Mouse (Mus musculus) midbrain, embryonic 12.5 days (tissue): ENCODE data around the gene Eftud2. TPM values are rescaled to one million over a fixed set of nuclear protein-coding genes. Genes with fewer than 3 reads are reported as not detected.

Experiments used
- ATAC-seq: fragments of 200-750 bp; cut with Nextera tagmentation; 2 replicates; pipeline ENCODE4 v1.8.0; 2017; ENCODE audit warnings: low read depth, moderate TSS enrichment, moderate library complexity; ENCODE audit not compliant: low FRiP score
- H3K27ac ChIP-seq: fragments of 300-500 bp; sonication (generic); replicated peaks from 2 replicates; pipeline ENCODE4 v1.5.1; 2016; ENCODE audit warnings: mild to moderate bottlenecking
- H3K27me3 ChIP-seq: fragments of 300-500 bp; sonication (generic); 2 replicates; pipeline ENCODE4 v1.6.1; 2016; ENCODE audit warnings: mild to moderate bottlenecking
- H3K36me3 ChIP-seq: fragments of 300-500 bp; sonication (generic); 2 replicates; pipeline ENCODE4 v1.6.1; 2016
- H3K4me1 ChIP-seq: fragments of 300-500 bp; sonication (generic); 2 replicates; pipeline ENCODE4 v1.6.1; 2016
- H3K4me2 ChIP-seq: fragments of 300-500 bp; sonication (generic); replicated peaks from 2 replicates; pipeline ENCODE4 v1.6.1; 2016; ENCODE audit warnings: mild to moderate bottlenecking, moderate library complexity
- H3K4me3 ChIP-seq: fragments of 300-500 bp; sonication (generic); 2 replicates; pipeline ENCODE4 v1.5.1; 2016; ENCODE audit warnings: mild to moderate bottlenecking
- H3K9ac ChIP-seq: fragments of 300-500 bp; sonication (generic); replicated peaks from 2 replicates; pipeline ENCODE4 v1.6.1; 2016; ENCODE audit warnings: mild to moderate bottlenecking, moderate library complexity
- H3K9me3 ChIP-seq: fragments of 300-500 bp; sonication (generic); 2 replicates; pipeline ENCODE4 v1.6.1; 2016; ENCODE audit warnings: mild to moderate bottlenecking
- WGBS: fragments of 180-500 bp; shearing (Covaris S2); methylation state at CpG from one replicate; pipeline ENCODE4 v1.1.7; 2016; 5-methylcytosine and 5-hydroxymethylcytosine counted together
- polyA plus RNA-seq: library from polyadenylated mRNA; unstranded; fragments of >200 nt; fragmentation: Nextera tagmentation; extraction: Ambion mirVana; gene quantifications from 2 replicates; pipeline ENCODE4 v1.2.1, GENCODE M21; 2016

The Eftud2 gene
- polyA plus RNA-seq, 1 experiment from 2014 or later, result 242 TPM

DNA sequence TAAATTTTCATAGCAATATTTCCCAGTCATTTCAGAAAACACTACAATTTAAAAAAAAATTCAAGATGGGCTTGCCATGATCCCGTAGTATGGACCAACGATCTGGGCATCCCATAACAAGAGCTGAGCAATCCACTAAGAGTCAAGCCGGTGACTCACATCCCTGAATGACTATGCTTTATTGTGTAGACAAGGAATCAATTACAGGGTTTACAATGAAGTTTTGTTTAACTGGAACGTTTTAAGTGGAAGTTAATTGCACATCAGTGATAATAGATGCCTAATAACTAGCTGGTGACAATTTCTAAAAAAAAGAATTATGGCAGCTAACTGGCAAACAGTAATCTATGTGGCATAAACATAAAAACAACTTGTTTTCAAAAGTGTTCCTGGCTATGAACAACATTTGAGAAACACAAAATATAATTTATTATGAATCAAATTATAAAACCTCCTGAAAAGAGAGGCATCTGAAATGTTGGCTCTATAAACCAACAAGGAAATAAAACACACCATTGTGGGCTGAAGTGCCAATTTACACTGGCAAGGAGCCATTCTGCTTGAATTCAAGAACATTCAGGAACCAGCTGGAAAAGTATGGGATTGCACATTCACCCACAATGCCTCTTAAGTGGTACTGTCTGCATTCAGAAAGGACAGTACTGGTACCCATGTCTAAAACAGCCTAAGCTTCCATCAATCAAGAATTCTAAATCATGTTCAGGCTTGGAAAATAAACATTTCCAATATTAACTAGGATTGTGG, 69.9 kb downstream of the Eftud2 start:
- H3K4me3 ChIP-seq, result no peak overlapping the region
- H3K27ac ChIP-seq, result no peak overlapping the region
- peaks cover 15% of the 10 kb centered on the region for H3K4me1 ChIP-seq
- no peak for ATAC-seq
- WGBS, result 79% methylated on average over 4 of the region's 4 CpGs
- H3K9ac ChIP-seq, result no peak overlapping the region
- no peaks in the 10 kb centered on the region for H3K9me3 ChIP-seq
- H3K4me2 ChIP-seq, result no peak overlapping the region
- no peaks in the 10 kb centered on the region for H3K27me3 ChIP-seq
- 0 out of 2 replicates have a peak, but pooled peaks cover 4% of the 10 kb centered on the region for H3K36me3 ChIP-seq

GRCm38 (mm10) chr11:102808246-102808645, 72.5 kb downstream of the Eftud2 start:
- Histone ChIP-seq H3K36me3 (peaks cover 20% of the 10 kb centered on the region), H3K4me1 (peaks cover 7% of the 10 kb centered on the region), H3K4me3 (no peak overlapping the region), H3K9ac (no peak overlapping the region), H3K27ac (no peak overlapping the region), H3K27me3 (no peaks in the 10 kb centered on the region), H3K9me3 (0 out of 2 replicates have a peak, but pooled peaks cover 3% of the 10 kb centered on the region), H3K4me2 (no peak overlapping the region)
- no peak for ATAC-seq
- 83% methylated on average over 5 of the region's 5 CpGs for WGBS

- peaks cover 54% of the 10 kb centered on the region for H3K36me3 ChIP-seq
- no peak overlapping the region for H3K4me3 ChIP-seq
- no peak for ATAC-seq
- no peak overlapping the region for H3K4me2 ChIP-seq
- no peak overlapping the region for H3K9ac ChIP-seq
- 0 out of 2 replicates have a peak, but pooled peaks cover 3% of the 10 kb centered on the region for H3K9me3 ChIP-seq
- WGBS, result 89% methylated on average over 5 of the region's 5 CpGs
- no peaks in the 10 kb centered on the region for H3K4me1 ChIP-seq
- H3K27ac ChIP-seq, result no peak overlapping the region
- no peaks in the 10 kb centered on the region for H3K27me3 ChIP-seq
Observed at GRCm38 (mm10) chr11:102803453-102803852, 77.3 kb downstream of the Eftud2 start.

GRCm38 (mm10) chr11:102794157-102794556, 86.6 kb downstream of the Eftud2 start:
- ATAC-seq, result no peak
- WGBS, result 57% methylated on average over 8 of the region's 8 CpGs
- Histone ChIP-seq H3K27ac (no peak overlapping the region), H3K36me3 (peaks cover 17% of the 10 kb centered on the region), H3K4me2 (no peak overlapping the region), H3K4me1 (no peaks in the 10 kb centered on the region), H3K4me3 (no peak overlapping the region), H3K9ac (no peak overlapping the region), H3K9me3 (no peaks in the 10 kb centered on the region), H3K27me3 (no peaks in the 10 kb centered on the region)

DNA sequence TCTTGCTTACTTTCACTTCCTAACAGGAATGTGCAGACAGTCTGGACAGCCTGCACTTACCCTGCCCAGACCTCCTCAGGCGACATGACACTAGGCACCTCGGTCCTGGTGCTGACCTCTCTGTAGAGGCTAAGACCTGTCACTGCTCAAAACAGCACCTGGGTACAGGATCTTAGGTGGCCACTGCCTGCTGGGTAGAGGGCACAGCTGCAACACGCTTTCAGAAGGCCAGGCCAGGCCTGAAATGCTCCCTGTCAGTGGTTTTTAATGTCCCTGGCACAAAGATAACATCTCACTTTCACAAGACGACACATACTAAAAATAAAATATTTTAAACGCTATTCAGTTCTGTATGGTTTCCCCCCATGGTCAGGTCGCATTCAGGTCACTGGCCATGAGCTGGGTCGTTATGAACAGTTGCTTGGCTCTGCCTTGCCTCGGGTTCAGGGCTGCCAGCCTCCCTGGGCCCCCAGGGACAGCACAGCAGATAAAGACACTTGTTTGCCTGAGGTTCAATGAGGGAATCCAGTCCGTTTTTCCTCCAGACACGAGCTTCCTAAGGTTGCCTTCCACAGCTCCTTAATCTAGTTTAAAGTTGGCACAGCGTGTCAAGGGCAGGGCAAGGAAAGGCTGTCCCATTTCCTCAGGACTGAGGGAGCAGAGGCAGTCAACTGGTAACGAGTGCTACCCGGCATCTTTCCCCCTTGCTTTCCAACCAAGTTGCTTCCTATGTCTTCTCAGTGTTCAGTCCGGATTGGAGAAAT, 88.9 kb downstream of the Eftud2 start:
- H3K27me3 ChIP-seq, result no peaks in the 10 kb centered on the region
- H3K4me3 ChIP-seq, result no peak overlapping the region
- WGBS, result 71% methylated on average over 14 of the region's 14 CpGs
- no peak overlapping the region for H3K4me2 ChIP-seq
- no peaks in the 10 kb centered on the region for H3K4me1 ChIP-seq
- no peaks in the 10 kb centered on the region for H3K36me3 ChIP-seq
- no peak for ATAC-seq
- no peak overlapping the region for H3K9ac ChIP-seq
- no peak overlapping the region for H3K27ac ChIP-seq
- no peaks in the 10 kb centered on the region for H3K9me3 ChIP-seq

Other genes with a start within 250 kb of the Eftud2 start
- 0.31 and 0.47 TPM in 2 replicates for gene Meioc, start 217.3 kb downstream of the Eftud2 start, polyA plus RNA-seq
- 47.9 and 56.3 TPM in 2 replicates for gene Ccdc43, start 183.2 kb downstream of the Eftud2 start, polyA plus RNA-seq
- 24.1 and 28.8 TPM in 2 replicates for gene Adam11, start 119.5 kb downstream of the Eftud2 start, polyA plus RNA-seq
- 79.0 and 87.1 TPM in 2 replicates for gene Gjc1, start 61.3 kb downstream of the Eftud2 start, polyA plus RNA-seq
- gene Higd1b, start 45.1 kb downstream of the Eftud2 start, polyA plus RNA-seq, result not detected in 2 replicates
- gene Ccdc103, start 219 bp upstream of the Eftud2 start, polyA plus RNA-seq, result 1.8 and 2.3 TPM in 2 replicates
- gene Fam187a, start 4.2 kb upstream of the Eftud2 start, polyA plus RNA-seq, result not detected in 2 replicates
- gene Gfap, start 19.9 kb upstream of the Eftud2 start, polyA plus RNA-seq, result not detected in 2 replicates
- gene Kif18b, start 44.1 kb upstream of the Eftud2 start, polyA plus RNA-seq, result 9.1 and 9.7 TPM in 2 replicates
- 12.7 and 15.3 TPM in 2 replicates for gene C1ql1, start 65.7 kb upstream of the Eftud2 start, polyA plus RNA-seq
- gene Nmt1, start 147.2 kb upstream of the Eftud2 start, polyA plus RNA-seq, result 41.3 and 44.8 TPM in 2 replicates
- gene Dcakd, start 147.3 kb upstream of the Eftud2 start, polyA plus RNA-seq, result 163 and 174 TPM in 2 replicates
- 0.79 and 1.1 TPM in 2 replicates for gene Plcd3, start 220.7 kb upstream of the Eftud2 start, polyA plus RNA-seq
- 7.5 and 8.4 TPM in 2 replicates for gene Acbd4, start 220.7 kb upstream of the Eftud2 start, polyA plus RNA-seq
- gene Hexim1, start 235.2 kb upstream of the Eftud2 start, polyA plus RNA-seq, result 2.6 and 3.1 TPM in 2 replicates